Mouse (Mus musculus) ovary, postnatal 10 days (tissue): ENCODE measurements around the gene H2-DMa.
"Not testable (repeated sequence)": the region's sequence is repeated elsewhere in the genome, so short reads cannot be mapped to it uniquely, and the experiment has no call there.

Experiments
- DNase-seq: peaks from one replicate; pipeline ENCODE4 v3.0.0; 2022; ENCODE audit warnings: low spot score

H2-DMa gene

DNA sequence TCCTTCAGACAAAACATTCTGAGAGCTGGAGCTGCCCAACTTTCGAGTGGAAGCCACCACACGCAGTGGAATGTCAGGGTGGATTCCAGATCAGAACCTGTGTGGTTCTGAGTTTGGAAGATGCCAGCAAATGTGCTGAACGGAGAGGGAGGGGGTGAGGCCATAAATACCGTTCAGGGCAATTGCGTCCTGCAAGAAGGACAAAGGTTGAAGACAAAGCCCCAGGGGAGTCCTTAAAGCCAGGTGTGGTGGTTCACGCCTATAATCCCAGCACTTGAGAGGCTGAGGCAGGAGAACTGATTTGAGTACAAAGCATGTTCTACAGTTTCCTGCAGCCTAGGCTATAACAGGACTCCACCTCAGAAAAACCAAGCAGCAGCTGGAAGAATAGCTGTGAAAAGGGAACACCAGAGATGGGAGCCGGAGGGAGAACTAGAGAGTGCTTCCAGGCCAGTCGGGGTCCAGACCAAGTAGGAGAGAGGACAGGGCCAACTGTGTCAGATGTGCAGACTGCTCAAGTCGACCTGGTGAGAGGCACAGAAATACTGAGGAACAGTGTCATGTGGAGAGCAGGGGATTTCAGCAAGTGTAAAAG, 7.6 kb downstream of the H2-DMa start:
- DNase-seq, result no peak

DNA sequence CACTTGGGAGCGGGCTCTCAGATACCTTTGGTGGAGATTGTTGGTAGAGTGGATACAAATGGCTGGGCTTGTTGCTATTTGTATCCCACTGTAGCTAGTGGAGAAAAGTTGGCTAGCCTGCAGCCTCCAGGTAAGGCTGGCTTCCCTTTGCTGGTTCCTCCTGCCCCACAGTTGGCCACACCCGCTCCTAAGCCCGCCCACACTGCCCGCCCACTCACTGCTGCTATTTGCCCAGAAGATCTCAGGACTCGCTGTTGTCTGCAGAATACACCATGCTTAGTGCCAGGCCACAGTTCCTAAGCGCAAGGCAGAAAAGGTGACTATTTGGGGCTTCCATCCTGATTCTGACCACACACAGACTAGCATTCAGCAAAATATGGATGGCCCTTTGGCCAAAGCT, 8.1 kb downstream of the H2-DMa start:
- DNase-seq, result no peak

DNA sequence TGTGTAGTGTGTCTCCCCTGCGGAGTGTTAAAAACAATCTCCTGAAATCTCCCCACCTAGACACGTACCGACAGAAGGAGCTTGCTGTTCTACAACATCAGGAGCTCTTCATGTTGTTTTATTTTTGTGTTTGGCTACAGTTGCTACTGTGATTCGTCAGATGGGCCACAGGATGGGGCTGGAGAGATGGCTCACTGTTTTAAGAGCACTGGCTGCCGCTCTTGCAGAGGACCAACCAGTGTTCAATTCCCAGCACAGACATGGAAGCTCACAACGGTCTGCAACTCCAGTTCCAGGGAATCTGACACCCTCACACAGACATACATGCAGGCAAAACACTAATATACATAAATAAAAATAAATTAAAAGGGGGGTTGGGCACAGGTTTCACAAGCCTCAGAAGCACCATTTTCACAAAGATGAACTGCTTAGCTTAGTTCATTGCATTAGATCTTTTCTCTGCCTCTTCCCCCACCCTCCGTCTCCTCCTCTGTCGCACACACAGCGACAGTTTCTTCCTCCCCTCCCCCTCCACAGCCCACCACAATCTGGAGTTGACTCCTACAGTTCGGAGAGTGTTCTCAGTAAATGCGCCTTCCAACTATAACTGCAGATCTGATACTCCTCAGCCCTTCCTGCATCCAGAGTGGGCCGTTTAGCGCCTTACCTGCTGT, 9.1 kb downstream of the H2-DMa start:
- no peak for DNase-seq

DNA sequence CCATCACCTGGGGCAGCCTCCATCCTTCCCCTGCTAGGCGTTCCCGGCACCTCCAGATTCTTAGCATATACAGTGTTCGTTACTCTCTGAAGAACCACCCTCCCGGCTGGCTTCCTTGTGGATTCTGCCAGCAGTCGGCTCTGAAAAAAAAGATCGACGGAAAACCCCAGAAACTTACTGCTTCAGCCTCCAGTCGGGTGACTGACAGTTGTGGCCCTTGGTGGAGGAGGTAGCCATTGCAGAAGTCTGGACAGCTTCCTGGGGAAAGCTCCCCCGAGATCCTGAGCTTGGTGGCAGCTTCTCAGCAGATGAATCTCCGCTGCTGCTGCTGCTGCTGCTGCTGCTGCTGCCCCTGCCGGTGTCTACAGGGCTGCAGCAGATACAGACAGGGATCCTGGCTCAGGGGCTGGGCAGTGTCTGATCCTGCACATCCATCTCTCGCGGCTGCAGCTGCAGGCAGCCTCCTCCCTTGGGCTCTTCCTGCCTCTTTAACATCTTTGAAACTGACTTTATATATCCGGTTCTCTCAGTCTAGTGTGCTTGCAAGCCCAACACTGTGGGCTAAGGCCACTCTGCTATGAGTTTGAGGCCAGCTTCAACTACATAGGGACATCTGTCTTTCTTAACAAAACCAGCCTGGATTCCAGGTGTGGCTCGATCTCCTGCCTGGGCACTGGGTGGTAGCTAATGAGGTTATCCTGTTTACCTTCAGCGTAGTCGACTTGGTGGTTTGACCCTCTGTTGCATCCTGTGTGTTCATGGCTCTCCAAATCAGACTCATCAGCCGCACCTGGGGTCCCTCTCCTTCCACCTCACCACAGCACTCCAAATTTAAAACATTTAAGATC, 9.8 kb downstream of the H2-DMa start:
- DNase-seq, result no peak

DNA sequence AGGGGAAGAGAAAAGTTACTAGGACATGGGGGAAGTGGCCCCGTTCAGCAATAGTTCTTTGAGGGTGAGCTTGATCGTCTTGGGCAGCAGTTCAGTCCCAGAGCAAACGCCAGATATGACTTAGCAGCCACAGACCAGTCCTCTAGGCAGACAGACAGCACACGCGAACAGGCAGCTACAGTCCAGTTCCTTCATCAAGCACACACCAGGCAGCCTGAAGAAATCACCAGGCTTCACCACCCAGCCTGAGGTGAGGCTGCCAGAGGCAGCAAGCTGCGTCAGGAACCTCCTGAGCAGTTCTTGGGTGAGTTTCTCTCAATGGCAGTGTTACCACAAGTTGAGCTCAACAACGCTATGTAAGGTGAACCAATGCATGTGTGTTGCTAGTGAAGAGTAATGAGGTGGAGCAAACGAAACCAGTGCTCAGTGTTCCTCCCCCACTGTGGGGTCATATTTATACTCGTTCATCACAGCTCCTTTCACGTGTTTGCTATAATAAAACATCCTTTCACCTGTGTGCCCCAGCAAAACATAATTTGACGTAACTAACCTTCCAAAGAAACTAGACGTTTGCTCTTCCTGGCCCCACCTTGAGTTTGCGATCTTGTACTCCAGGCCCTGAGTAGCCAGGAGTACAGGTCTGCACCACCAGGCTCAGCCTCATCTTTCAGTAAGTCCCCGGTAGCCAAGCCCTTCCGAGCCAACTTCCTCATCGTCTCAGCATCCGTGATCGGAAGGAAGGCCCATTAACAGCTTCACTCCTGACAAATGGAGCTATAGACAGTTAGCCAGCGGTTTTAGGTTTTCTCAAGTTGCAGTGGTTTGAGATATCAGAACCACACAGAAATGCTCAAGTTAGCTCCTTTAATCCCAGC, 11.0 kb downstream of the H2-DMa start:
- DNase-seq, result no peak

DNA sequence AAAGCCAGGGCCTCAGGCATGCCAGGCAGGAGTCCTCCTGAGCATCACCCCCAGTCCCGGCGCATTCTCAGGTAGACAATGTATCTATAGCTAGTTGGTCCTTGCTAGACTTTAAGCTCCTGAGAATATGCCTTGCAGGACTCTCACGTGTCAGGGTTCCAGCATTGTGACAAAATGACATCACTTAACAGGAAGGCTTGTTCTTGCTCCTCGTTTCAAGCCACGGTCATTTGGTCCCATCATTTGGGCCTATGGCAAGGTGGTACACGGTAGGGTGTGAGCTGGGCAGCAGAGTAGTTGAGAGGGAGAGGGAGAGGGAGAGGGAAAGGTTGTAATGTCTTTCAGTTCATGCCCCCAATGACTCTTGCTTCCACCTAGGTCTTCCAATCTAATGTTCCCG, 12.6 kb downstream of the H2-DMa start:
- no peak for DNase-seq

DNA sequence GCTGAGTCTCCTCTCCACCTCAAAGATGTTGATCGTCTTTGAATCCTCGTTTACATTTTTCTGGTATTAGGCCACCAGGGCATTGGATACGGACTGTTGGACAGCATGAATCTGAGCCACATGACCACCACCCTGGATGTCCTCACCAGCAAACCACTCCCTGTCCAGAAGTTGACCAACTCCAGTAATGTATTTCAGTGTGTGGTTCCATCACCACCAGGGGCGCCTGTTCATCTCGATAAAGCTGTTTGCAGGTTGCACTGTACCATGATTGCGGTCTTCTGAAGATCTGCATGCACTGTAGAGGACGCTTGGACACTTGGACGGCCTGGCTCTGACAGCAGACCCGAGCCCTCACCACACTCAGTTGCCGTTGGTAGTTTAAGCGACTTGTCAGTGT, 13.9 kb downstream of the H2-DMa start:
- DNase-seq, result no peak

DNA sequence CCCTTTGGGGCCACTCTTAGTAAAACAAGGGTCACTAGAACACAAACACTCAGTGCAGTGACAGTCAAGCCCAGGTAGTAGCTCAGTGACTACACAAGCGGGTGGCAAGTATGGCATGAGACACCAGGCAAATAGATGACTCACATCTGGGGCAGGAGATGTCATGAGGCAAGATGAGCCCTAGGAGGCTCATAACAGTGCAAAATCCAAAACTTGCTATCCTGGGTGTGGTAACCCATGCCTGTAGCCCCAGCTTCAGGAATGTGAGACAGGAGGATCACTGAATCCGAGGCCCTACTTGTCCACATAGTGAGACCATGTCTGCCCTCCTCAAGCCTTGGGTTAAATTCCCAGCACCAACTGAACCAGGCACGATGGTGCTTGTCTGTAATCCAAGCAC, 15.1 kb downstream of the H2-DMa start:
- DNase-seq, result no peak

DNA sequence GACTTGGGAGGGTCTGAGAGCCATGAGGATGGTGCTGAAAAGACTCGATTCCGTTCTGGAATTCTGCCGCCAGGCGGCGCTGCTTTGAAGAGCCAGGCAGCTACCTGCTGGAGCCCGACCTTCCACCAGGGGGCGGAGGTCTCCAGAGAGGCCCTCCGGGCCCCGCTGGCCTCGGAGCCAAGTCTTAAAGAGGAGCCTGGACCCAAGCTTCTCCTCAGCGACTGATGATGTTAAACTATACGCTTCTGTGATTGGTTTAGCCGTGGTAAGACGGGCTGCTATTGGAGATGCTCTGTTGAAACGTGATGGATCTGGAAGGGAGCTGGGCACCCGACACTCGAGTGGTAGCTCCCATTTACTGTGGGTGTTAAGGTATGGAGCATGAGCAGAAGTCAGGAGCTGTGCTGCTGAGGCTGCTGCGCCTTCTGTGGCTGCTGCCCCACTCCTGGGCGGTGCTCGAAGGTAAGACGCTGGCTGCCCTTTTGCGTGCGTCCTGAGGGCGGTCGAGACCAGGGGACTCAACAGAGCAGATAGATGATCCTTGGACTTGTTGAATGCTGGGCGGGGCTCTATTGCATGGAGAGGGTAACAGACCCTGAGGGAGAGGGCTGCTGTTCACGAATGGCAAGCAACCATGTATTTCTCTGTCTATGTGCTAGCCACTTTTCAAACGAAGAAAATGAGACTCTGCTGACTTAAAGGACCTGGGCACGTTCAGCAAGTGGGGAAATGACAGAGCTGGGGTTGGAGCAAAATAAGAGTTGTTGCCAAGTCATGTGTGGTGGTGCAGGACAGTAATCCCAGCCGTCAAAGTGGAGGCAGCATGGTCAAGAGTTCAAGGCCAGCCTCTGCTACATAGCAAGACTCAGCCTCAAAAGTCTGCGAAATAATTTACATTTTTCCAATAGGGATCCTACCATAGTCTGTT, 16.2 kb downstream of the H2-DMa start:
- DNase-seq, result peak; percentile 99

DNA sequence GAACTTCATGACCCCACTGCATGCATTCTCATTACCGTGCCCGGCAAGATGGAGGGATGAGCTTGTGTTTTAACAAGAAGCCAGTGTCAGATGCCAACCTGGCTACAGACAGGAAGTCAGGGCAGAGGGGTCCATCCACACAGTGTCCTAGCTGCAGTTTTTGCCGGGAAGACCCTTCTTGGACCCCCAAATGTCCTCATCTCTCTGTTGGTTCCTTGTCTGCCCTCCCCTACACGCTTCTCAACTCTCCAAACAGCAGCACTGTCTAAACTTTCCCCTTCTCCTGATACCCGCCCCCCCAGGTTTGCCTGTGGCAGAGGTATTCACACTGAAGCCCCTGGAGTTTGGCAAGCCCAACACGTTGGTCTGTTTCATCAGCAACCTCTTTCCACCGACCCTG, 18.3 kb downstream of the H2-DMa start:
- no peak for DNase-seq

DNA sequence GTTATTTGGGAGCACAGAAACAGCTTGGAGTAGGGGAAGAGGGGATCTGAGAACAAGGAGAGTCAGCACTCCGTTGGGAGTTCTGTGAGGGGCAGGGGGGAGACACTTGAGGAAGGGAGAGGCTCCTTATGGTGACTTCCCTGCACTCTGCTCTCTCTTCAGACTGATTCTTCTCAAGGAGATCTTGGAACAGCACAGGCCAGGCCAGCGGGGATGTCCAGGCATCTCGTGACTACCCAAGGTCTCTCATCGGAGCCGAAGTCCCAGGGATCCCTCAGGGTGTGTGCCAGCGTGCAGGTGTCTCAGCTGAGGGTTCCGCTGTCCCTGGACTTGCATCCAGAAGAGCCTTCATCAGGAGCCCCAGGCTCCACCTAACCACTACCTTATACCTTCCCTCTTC, 19.3 kb downstream of the H2-DMa start:
- no peak for DNase-seq

DNA sequence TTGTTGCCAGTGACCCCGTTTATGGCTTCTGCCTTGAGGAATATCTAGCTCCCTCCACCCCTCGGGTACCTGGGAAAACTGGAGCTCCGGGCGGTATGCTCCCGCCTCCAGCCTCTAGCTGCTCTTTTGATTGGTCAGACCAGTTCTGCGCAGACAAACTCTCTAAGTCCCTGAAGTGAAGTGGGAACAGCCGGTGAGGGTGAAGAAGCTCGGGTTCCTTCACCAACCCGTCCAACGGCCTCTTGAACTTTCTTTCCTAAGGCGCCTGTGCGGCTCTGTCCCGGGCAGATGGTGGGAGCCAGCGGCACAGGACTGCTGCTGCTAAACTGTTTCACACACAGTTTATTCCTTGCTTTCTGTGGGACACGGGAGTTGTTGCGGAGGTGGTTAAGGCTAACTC, 20.1 kb downstream of the H2-DMa start:
- no peak for DNase-seq

DNA sequence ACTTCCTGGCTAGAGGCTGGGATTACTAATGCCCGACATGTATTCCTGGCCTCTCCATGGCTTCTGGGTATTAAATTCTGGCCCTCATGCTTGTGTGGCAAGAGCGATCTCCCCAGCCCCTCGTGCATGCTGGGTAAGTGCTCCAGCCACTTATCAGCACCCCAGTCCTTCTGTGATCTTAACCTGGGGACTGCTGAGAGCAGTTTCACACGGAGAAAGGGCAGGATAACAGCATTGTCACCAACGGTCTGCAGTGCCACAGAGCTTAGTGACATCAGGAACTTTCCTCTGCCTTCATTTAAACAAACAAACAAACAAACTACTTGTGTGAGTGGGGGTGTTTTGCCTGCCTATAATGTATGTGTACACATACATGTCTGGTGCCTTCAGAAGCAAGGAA, 20.9 kb downstream of the H2-DMa start:
- no peak for DNase-seq

DNA sequence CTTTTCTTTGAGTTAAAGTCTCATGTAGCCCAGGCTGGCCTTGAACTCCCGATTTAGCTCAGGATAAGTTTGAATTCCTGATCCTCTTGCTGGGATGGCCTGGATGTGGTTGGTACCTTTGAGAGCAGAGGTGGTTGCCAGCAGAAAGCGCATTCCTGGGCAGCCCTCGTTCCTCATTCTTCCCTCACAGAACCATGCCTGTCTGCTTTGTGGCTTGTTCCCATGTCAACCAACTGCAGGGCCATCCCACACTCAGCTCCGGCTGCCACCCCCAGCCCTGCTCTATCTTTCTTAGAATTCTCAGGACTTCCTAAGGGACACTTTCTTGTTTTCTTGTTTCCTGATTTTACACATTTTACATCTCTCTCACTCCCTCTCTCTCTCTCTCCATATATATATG, 22.1 kb downstream of the H2-DMa start:
- no peak for DNase-seq

DNA sequence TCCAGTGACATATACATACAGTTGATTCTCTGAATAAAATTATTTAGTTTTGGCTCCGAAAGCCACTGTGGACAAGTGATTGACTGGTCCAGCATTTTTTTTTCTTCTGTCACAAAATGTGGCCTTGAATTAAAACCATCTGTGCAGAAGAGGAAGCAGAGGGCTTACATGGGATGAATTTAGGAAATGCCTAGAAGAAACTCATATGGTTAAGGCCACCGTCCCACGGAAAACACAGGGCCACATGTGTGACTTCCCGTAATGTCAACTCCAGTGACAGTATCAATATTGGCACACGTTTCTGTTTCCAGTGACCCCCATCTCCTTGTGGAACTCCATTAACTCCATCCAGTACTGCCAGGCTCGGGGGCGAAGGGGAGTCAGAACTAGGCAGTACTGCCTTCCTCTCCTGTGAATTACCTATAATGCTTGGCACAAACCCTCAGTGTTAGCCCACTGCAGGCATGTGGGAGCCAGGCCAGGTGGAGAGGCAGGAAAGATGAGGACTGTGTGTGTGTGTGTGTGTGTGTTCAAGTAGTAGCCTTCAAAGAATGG, 23.2 kb downstream of the H2-DMa start:
- no peak for DNase-seq

DNA sequence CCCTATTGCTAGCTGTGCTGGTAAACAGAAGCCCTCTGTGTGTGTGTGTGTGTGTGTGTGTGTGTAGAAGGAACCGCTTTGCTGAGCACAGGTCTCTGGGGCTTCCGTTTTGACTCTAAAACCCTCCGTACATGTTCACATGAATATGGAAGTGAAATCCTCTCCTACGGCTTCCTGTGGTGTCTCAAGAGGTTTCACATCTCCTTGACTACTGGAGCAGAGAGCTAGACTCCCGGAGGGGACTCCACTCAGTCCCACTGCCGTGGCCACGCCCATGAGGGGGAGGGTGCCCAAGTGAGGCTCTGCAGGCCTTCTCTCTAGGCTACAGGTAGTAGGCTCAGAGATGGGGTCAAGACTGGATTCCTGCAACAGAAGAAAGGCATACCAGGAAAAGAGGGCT, 23.7 kb downstream of the H2-DMa start, which contains the start of gene H2-DMb2:
Gene H2-DMb2, plus strand, starts transcription at position 275 of the 400 bp plus-strand sequence.
- no peak for DNase-seq

DNA sequence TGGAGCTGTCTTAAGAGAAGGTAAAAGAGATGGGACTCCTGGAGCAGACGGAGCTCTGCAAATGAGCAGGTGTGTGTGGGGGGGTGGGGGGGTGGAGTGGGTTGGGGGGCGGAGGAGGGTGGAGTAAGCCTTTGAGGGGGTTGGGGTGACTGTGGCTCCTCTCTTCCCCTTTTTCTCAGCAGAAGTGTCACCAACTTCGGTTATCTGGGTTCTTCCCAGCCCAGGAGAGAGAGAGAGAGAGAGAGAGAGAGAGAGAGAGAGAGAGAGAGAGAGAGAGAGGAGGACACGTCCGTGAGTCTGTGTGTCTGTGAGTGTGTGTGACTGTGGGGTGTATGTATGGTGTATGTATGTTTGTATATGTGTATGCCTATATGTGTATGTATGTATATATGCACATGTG, 24.1 kb downstream of the H2-DMa start:
- DNase-seq, result no peak

DNA sequence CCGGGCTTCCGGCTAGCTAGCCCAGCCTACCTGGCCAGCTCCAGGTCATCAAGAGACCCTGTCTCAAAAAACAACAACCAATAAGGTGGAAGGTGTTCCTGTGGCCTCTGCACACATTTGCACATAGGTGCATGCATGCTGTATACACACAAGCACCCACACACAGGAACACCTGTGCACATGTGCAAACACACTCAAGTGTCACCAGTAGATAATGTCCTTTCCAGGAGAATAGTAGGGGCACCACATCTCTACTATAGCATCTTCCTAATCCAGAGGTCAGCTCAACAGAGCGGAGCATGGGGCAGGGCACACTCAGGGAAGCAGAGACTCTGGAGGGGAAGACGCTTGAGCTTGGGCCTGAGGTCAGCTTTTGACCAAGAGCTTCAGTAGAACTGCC, 24.9 kb downstream of the H2-DMa start:
- not testable (repeated sequence) for DNase-seq

DNA sequence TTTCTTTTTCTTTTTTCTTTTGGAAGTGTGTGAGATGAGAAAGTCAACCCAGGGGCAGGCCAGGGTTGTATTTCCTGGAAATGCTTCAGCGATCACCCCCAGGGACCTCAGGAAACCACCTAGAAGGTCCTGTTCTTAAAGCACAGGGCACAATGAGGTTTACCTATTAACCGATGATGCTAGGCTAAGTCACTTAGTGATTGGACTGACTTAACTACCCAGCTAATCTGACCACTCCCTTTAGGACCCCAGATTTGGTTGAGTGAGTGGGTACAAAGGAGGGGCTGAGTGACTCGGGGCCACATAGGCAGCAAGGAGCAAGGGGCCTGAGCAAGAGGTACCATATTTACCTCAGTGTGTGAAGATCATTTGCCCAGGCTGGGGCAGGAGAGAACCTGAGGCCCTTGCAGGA, 25.6 kb downstream of the H2-DMa start:
- DNase-seq, result no peak

DNA sequence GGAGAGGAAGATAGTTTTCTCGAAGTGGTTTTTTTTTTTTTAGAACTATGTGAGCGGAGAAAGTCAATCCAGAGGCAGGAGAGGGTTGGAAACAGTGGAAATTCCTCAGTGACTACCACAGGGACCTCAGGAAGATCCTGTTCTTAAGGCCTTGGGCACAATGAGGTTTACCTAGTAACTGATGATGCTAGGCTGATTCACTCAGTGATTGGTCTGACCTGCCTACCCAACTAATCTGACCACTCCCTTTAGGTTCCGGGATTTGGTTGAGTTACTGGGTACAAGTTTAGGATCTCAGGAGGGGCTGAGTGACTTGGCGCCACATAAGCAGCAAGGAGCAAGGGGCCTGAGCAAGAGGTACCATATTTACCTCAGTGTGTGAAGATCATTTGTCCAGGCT, 33.6 kb downstream of the H2-DMa start, which contains the start of gene H2-DMb1:
Gene H2-DMb1, plus strand, starts transcription at position 150 of the 400 bp plus-strand sequence.
- no peak for DNase-seq

DNA sequence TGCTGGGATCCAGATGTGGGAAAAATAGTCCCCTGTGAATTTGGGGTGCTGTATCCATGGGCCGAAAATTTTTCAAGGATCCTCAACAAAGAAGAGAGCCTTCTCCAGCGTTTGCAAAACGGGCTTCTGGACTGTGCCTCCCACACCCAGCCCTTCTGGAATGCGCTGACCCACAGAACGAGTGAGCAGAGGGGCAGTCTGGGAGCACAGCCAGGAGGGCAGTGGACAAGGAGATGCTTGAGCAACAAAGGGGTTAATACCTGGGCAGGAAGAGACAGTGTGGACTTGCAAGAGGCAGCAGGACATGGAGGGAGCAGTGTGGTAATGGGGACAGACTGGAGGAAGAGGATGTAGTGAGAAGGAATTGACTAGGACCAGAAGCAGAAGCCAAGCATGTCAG, 36.2 kb downstream of the H2-DMa start:
- DNase-seq, result no peak
